Mouse (Mus musculus) T-helper 2 cell (primary cell): ENCODE data around the gene Qtrt2.

ENCODE experiments used
- in situ Hi-C: fragments of 300-600 bp; cut with MboI, MseI; formaldehyde crosslinking; loops from one replicate; pipeline ENCODE4 v1.15.1; 2025; ENCODE audit warnings: high pct_unique_total_duplicates

The Qtrt2 gene

DNA sequence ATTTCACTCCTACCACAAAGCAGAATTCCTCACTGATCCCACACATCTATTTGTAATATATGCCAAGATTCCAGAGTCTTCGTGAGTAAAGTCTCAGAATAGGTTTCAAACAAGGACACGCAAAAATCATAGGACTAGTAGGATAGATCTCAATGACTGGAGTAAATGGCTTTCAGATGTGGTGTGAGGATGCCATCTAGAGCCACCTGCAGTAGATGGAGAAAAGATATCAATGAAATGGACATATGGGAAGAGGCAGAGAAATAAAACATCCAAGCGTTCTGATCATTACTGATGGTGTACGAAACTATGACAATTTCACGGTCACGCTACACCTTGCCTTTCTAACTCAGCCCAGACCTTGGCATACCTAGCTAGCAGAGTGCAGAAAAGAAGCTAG is 108.2 kb downstream of the Qtrt2 start:
- in situ Hi-C loops: no loop called here

- in situ Hi-C loops: no loop called here
Observed at GRCm38 (mm10) chr16:43816321-43816720, 110.3 kb downstream of the Qtrt2 start.

- in situ Hi-C loops: no loop called here
Observed at GRCm38 (mm10) chr16:43814644-43815043, 112.0 kb downstream of the Qtrt2 start.
